Mouse (Mus musculus) embryonic facial prominence, embryonic 13.5 days (tissue): ENCODE results near the gene Aldh1a3. TPM values are rescaled to one million over a fixed set of nuclear protein-coding genes. Genes with fewer than 3 reads are reported as not detected.

ENCODE experiments used
- ATAC-seq: fragments of 200-750 bp; cut with Nextera tagmentation; 2 replicates; pipeline ENCODE4 v1.8.0; 2017; ENCODE audit warnings: low read depth; ENCODE audit not compliant: insufficient number of reproducible peaks, insufficient read depth, low FRiP score, low TSS enrichment
- H3K27ac ChIP-seq: fragments of 300-500 bp; sonication (generic); 2 replicates; pipeline ENCODE4 v1.5.1; 2015; ENCODE audit warnings: moderate library complexity, mild to moderate bottlenecking, inconsistent platforms
- H3K27me3 ChIP-seq: fragments of 300-500 bp; sonication (generic); 2 replicates; pipeline ENCODE4 v1.6.1; 2015; ENCODE audit warnings: mild to moderate bottlenecking, inconsistent platforms
- H3K36me3 ChIP-seq: fragments of 300-500 bp; sonication (generic); 2 replicates; pipeline ENCODE4 v1.6.1; 2015; ENCODE audit warnings: mild to moderate bottlenecking, inconsistent platforms
- H3K4me1 ChIP-seq: fragments of 300-500 bp; sonication (generic); 2 replicates; pipeline ENCODE4 v1.6.1; 2015; ENCODE audit warnings: inconsistent platforms
- H3K4me2 ChIP-seq: fragments of 300-500 bp; sonication (generic); 2 replicates; pipeline ENCODE4 v1.6.1; 2015; ENCODE audit warnings: moderate library complexity, mild to moderate bottlenecking, inconsistent platforms
- H3K4me3 ChIP-seq: fragments of 300-500 bp; sonication (generic); 2 replicates; pipeline ENCODE4 v1.5.1; 2015; ENCODE audit warnings: mild to moderate bottlenecking, inconsistent platforms
- H3K9ac ChIP-seq: fragments of 300-500 bp; sonication (generic); 2 replicates; pipeline ENCODE4 v1.6.1; 2015; ENCODE audit warnings: mild to moderate bottlenecking, inconsistent platforms
- H3K9me3 ChIP-seq: fragments of 300-500 bp; sonication (generic); 2 replicates; pipeline ENCODE4 v1.6.1; 2016; ENCODE audit warnings: inconsistent platforms
- WGBS: fragments of 180-500 bp; shearing (Covaris S2); methylation state at CpG from one replicate; pipeline ENCODE4 v1.1.7; 2015; ENCODE audit warnings: mixed read lengths; 5-methylcytosine and 5-hydroxymethylcytosine counted together
- polyA plus RNA-seq: library from polyadenylated mRNA; unstranded; fragments of >200 nt; fragmentation: Nextera tagmentation; extraction: Ambion mirVana; gene quantifications from 2 replicates; pipeline ENCODE4 v1.2.1, GENCODE M21; 2015

Aldh1a3 gene
- polyA plus RNA-seq, 1 experiment from 2014 or later = 17.3 TPM

- Histone ChIP-seq H3K9ac (no peak overlapping the region), H3K9me3 (no peaks in the 10 kb centered on the region), H3K4me2 (no peak overlapping the region), H3K36me3 (no peaks in the 10 kb centered on the region), H3K27me3 (peaks cover 4% of the 10 kb centered on the region; the same call in 1 of the 2 replicates), H3K4me1 (peaks cover 20% of the 10 kb centered on the region), H3K4me3 (no peak overlapping the region), H3K27ac (no peak overlapping the region)
- WGBS = 65% methylated on average over 6 of the region's 6 CpGs
- ATAC-seq = no peak
Observed at GRCm38 (mm10) chr7:66409433-66409832, 17.9 kb downstream of the Aldh1a3 start.

- no peak for ATAC-seq
- WGBS = 80% methylated on average over 8 of the region's 8 CpGs
- H3K27me3 ChIP-seq = peaks cover 3% of the 10 kb centered on the region; the same call in 1 of the 2 replicates
Observed at GRCm38 (mm10) chr7:66406971-66407370, 20.3 kb downstream of the Aldh1a3 start.

GRCm38 (mm10) chr7:66405951-66406721, 21.2 kb downstream of the Aldh1a3 start:
- 47% methylated on average over 13 of the region's 13 CpGs for WGBS
- Histone ChIP-seq H3K4me3 (no peak overlapping the region), H3K27me3 (no peaks in the 10 kb centered on the region; the same call in 1 of the 2 replicates), H3K4me1 (peaks cover 29% of the 10 kb centered on the region), H3K9me3 (no peaks in the 10 kb centered on the region), H3K27ac (no peak overlapping the region), H3K9ac (no peak overlapping the region), H3K4me2 (no peak overlapping the region), H3K36me3 (no peaks in the 10 kb centered on the region)
- no peak for ATAC-seq

More at GRCm38 (mm10) chr7:66406971-66407370, 20.3 kb downstream of the Aldh1a3 start:
- H3K4me1 ChIP-seq = peaks cover 25% of the 10 kb centered on the region
- no peak overlapping the region for H3K4me2 ChIP-seq
- no peak overlapping the region for H3K27ac ChIP-seq
- H3K36me3 ChIP-seq = no peaks in the 10 kb centered on the region
- 0 out of 2 replicates have a peak overlapping the region, but pooled peaks have one; percentile 16 for H3K9ac ChIP-seq
- H3K4me3 ChIP-seq = no peak overlapping the region
- no peaks in the 10 kb centered on the region for H3K9me3 ChIP-seq

GRCm38 (mm10) chr7:66405541-66405940, 21.8 kb downstream of the Aldh1a3 start:
- H3K36me3 ChIP-seq = no peaks in the 10 kb centered on the region
- peaks cover 29% of the 10 kb centered on the region for H3K4me1 ChIP-seq
- ATAC-seq = no peak
- no peak overlapping the region for H3K27ac ChIP-seq
- H3K9me3 ChIP-seq = no peaks in the 10 kb centered on the region
- no peak overlapping the region for H3K4me2 ChIP-seq
- WGBS = 55% methylated on average over 11 of the region's 11 CpGs
- no peak overlapping the region for H3K4me3 ChIP-seq
- H3K9ac ChIP-seq = no peak overlapping the region
- H3K27me3 ChIP-seq = no peaks in the 10 kb centered on the region; the same call in 1 of the 2 replicates

- Histone ChIP-seq H3K4me1 (peaks cover 35% of the 10 kb centered on the region), H3K9ac (no peak overlapping the region), H3K9me3 (no peaks in the 10 kb centered on the region), H3K36me3 (no peaks in the 10 kb centered on the region), H3K4me2 (no peak overlapping the region), H3K4me3 (no peak overlapping the region), H3K27me3 (no peaks in the 10 kb centered on the region; the same call in 1 of the 2 replicates), H3K27ac (no peak overlapping the region)
- no peak for ATAC-seq
- 68% methylated on average over 4 of the region's 4 CpGs for WGBS
Observed at GRCm38 (mm10) chr7:66404802-66405201, 22.5 kb downstream of the Aldh1a3 start.

- no peak overlapping the region for H3K4me3 ChIP-seq
- H3K27ac ChIP-seq = no peak overlapping the region
- H3K4me1 ChIP-seq = peaks cover 35% of the 10 kb centered on the region
- no peaks in the 10 kb centered on the region; the same call in 1 of the 2 replicates for H3K27me3 ChIP-seq
- H3K36me3 ChIP-seq = no peaks in the 10 kb centered on the region
- H3K9me3 ChIP-seq = no peaks in the 10 kb centered on the region
- 49% methylated on average over 10 of the region's 10 CpGs for WGBS
- no peak overlapping the region for H3K4me2 ChIP-seq
- no peak overlapping the region for H3K9ac ChIP-seq
- ATAC-seq = no peak
Observed at GRCm38 (mm10) chr7:66404141-66404540, 23.2 kb downstream of the Aldh1a3 start.

GRCm38 (mm10) chr7:66402876-66403275, 24.4 kb downstream of the Aldh1a3 start:
- Histone ChIP-seq H3K27me3 (no peaks in the 10 kb centered on the region; the same call in 1 of the 2 replicates), H3K36me3 (no peaks in the 10 kb centered on the region), H3K4me3 (no peak overlapping the region), H3K9me3 (no peaks in the 10 kb centered on the region), H3K9ac (no peak overlapping the region), H3K4me2 (no peak overlapping the region), H3K4me1 (peaks cover 35% of the 10 kb centered on the region), H3K27ac (no peak overlapping the region)
- ATAC-seq = no peak
- 91% methylated on average over 5 of the region's 5 CpGs for WGBS

GRCm38 (mm10) chr7:66401605-66402004, 25.7 kb downstream of the Aldh1a3 start:
- no peaks in the 10 kb centered on the region for H3K27me3 ChIP-seq
- peaks cover 35% of the 10 kb centered on the region for H3K4me1 ChIP-seq
- no peak overlapping the region for H3K4me2 ChIP-seq
- no peak overlapping the region for H3K27ac ChIP-seq
- H3K9me3 ChIP-seq = no peaks in the 10 kb centered on the region
- WGBS = 63% methylated on average over 8 of the region's 8 CpGs
- no peak overlapping the region for H3K4me3 ChIP-seq
- no peak for ATAC-seq
- no peaks in the 10 kb centered on the region for H3K36me3 ChIP-seq
- H3K9ac ChIP-seq = no peak overlapping the region

- Histone ChIP-seq H3K4me1 (peaks cover 10% of the 10 kb centered on the region), H3K9ac (no peak overlapping the region), H3K4me2 (no peak overlapping the region), H3K27ac (no peak overlapping the region), H3K4me3 (no peak overlapping the region), H3K27me3 (no peaks in the 10 kb centered on the region), H3K9me3 (no peaks in the 10 kb centered on the region), H3K36me3 (no peaks in the 10 kb centered on the region)
- 65% methylated on average over 3 of the region's 3 CpGs for WGBS
- ATAC-seq = no peak
Observed at GRCm38 (mm10) chr7:66397288-66397687, 30.0 kb downstream of the Aldh1a3 start.

- peak overlapping the region; percentile 92 for H3K9ac ChIP-seq
- H3K27me3 ChIP-seq = no peaks in the 10 kb centered on the region
- H3K4me1 ChIP-seq = peaks cover 31% of the 10 kb centered on the region
- H3K4me3 ChIP-seq = peak overlapping the region; percentile 70
- H3K36me3 ChIP-seq = no peaks in the 10 kb centered on the region
- peak overlapping the region; percentile 93 for H3K4me2 ChIP-seq
- 8% methylated on average over 28 of the region's 28 CpGs for WGBS
- ATAC-seq = no peak
- peak overlapping the region; percentile 76; the same call in 1 of the 2 replicates for H3K27ac ChIP-seq
- no peaks in the 10 kb centered on the region for H3K9me3 ChIP-seq
Observed at GRCm38 (mm10) chr7:66388621-66389532, 38.4 kb downstream of the Aldh1a3 start.

GRCm38 (mm10) chr7:66387813-66388521, 39.4 kb downstream of the Aldh1a3 start, which contains the start of gene Lrrk1:
TSS of gene Lrrk1 (minus strand) at chr7:66388350.
- Histone ChIP-seq H3K4me2 (peak within 1 kb of the TSS; percentile 93), H3K27ac (peak within 1 kb of the TSS; percentile 76), H3K9me3 (no peaks in the 10 kb centered on the region), H3K4me3 (peak within 1 kb of the TSS; percentile 70), H3K27me3 (no peaks in the 10 kb centered on the region), H3K4me1 (peaks cover 31% of the 10 kb centered on the region), H3K36me3 (no peaks in the 10 kb centered on the region), H3K9ac (peak within 1 kb of the TSS; percentile 92)
- WGBS = under 1% methylated on average over 70 of the region's 70 CpGs
- peak; percentile 65 for ATAC-seq
